Mouse (Mus musculus): ENCODE results near the gene Tpcn2. TPM values are rescaled to one million over a fixed set of nuclear protein-coding genes. Genes with fewer than 3 reads are reported as not detected.

Tpcn2 gene
- polyA plus RNA-seq, 1 experiment from 2014 or later, result 18.6 TPM

DNA sequence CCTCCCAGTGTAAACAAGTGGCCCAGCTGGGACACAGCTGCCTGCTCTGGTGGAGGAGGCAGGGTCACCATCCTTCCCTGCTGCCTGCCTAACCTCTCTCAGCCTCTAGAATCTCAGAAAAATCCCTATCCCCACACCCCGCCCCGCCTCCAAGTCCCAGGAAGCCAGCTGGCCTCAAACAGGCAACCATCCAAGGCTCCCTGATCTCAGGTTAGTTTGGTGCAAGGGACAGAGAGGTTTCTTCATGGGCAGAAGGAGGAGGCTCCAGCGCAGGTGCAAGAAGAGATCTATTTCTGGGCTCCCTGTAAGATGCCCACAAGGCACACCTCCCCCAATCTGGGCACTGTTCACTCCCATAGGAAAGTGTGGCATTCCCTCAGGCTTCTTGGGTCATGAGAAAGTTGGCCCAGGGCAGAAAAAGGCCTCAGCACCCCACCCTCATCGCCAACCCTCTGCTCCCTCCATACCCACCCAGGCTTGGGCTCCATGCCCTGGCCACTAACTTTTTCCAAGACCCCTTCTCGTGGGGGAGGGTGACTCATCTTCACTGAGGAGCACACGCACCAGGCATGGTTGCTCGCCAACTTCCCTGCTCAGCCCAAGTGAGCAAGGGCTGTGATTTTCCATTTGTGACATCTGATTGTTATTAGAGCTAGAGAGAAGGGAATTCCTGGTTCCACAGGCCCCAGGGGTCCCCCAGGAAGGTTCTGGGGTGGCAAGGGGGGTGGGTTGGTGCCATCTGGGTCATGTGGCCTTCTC lies 15.9 kb upstream of the Tpcn2 start:
- in situ Hi-C loops (cut with MboI; ENCODE audit: low pct_unique_long_range_greater_than_20kb), result no loop called here
- DNase-seq (ENCODE audit: low read depth, low spot score) (no peak), ATAC-seq (no peak)
- POLR2A ChIA-PET, result no interaction called here
- CTCF ChIA-PET, result interaction anchor here (1.1 kb wide), 1 partner anchor 11 kb away, joined by 3 read pairs; no protein-coding TSS in a partner anchor
- TF ChIP-seq CTCF (IDR thresholded peaks at IDR 0.05), result no peak
- H3K27me3 ChIP-seq, result no peaks in the 10 kb centered on the region

DNA sequence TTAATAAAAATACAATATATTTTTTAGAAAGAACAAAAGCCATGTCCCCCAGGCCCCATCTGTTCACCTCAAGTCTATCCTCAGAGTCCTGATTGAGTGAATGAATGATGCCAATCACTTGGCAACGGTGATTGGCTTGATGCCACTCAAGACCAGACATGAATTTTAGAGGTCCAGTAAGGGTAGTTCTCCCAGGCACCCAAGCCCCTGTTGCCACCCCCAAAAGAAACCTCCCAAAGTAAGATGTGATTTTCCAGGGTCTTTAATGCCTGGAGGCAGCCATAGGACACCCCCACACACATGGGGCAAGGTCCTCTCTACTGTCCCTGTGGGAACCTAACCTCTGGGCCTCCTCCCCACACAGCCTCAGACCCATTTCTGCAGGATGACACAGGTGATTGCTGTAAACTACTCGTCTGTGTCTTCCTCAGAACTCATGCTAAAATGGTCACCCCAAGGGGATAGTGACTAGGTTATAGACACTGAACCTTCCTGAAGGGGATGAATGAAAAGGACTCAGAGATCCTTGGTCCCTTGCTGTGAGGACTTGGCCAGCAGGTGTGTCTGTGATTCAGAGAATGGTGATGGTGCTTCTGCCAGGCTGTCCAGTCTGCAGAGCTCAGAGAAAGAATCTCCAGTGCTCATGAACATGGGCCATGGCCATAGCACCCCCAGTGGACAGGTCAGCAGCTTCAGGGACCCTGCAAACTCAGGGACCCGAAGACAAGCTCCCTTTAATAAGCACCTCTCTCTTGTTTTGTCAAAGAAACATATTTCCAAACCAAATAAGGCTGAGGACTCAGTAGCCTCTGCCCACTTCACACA lies 15.1 kb upstream of the Tpcn2 start:
- ATAC-seq, result no peak
- no peak for TF ChIP-seq CTCF (IDR thresholded peaks at IDR 0.05)
- CTCF ChIA-PET, result no interaction called here

DNA sequence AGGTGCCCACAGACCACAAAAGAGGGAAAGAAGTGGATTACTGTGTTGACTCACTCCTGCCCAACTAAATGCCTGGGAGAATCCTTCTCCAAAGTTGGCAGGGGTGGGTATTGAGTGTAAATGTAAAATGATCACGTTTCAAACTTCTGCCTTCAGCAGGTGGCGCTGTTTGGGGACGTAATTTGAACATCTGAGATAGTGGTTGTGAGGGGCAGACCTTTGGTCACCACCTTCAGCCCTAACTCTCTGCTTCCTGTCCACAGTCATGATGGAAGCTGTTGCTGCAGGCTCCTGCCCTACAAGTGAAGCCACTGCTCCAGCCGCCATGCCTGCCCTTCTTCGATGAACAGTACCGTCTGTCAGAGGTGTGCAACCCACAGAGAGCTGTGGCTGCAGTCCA lies 10.0 kb upstream of the Tpcn2 start:
- peak; percentile 74 for TF ChIP-seq CTCF (IDR thresholded peaks at IDR 0.05)
- DNase-seq (ENCODE audit: low read depth, low spot score), result no peak
- in situ Hi-C loops (cut with MboI; ENCODE audit: low pct_unique_long_range_greater_than_20kb), result no loop called here

More for the DNA sequence above, 15.1 kb upstream of the Tpcn2 start:
- H3K27me3 ChIP-seq, result no peaks in the 10 kb centered on the region
- POLR2A ChIA-PET, result no interaction called here
- in situ Hi-C loops (cut with MboI; ENCODE audit: low pct_unique_long_range_greater_than_20kb), result no loop called here
- no peak for DNase-seq (ENCODE audit: low read depth, low spot score)

DNA sequence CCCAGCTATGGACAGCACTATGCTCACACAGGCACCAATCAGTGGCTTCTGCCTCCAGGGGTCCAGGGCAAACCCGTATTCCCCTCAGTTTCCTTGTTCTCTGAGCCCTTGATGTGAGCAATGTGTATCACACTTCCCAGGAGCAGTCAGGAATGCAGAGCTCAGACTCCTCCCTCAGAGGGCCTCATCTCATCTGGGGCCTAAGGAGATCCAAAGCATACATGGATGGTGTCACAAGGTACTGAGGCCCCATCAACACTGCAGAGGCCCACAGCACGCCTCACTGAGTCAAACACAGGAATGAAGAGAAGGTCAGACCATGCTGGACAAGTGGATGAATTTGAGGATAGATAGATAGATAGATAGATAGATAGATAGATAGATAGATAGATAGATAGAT lies 8.9 kb upstream of the Tpcn2 start:
- TF ChIP-seq CTCF (IDR thresholded peaks at IDR 0.05), result no peak
- ChIA-PET CTCF (interaction anchor here (1.4 to 2.0 kb wide), 2 partner anchors 9 kb away, joined by 4 to 6 read pairs; partner anchors contain the start of gene Tpcn2), POLR2A (interaction anchor here (0.8 kb wide), 1 partner anchor 41 kb away, joined by 3 read pairs; no protein-coding TSS in a partner anchor)
- H3K27me3 ChIP-seq, result no peaks in the 10 kb centered on the region
- ATAC-seq, result no peak
- in situ Hi-C loops (cut with MboI; ENCODE audit: low pct_unique_long_range_greater_than_20kb), result no loop called here
- DNase-seq (ENCODE audit: low read depth, low spot score), result no peak

More for the DNA sequence above, 10.0 kb upstream of the Tpcn2 start:
- H3K27me3 ChIP-seq, result no peaks in the 10 kb centered on the region
- CTCF ChIA-PET, result interaction anchor here (0.8 to 2.0 kb wide), 6 partner anchors 9 to 41 kb away, joined by 3 to 10 read pairs (median 4); partner anchors contain the start of gene Tpcn2
- POLR2A ChIA-PET, result no interaction called here
- no peak for ATAC-seq

DNA sequence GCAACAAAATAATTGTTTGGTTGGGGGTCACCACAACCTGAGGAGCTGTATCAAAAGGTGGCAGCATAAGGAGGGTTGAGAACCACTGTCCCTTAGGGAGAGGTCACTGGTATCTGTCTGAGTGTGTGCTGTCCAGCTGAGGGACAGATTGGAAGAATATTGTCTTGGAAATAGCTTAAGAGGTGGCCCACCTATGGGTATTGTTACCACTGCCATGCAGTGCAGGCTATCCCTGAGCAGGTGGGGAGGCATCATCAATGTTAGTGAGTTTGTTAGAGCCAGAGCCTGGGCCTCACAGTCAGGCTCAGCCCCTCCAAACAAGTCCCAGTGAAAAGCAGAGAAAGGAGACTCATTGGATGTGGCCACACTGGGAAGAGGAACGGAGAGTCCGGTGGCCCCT lies 8.0 kb upstream of the Tpcn2 start:
- no peak for TF ChIP-seq CTCF (IDR thresholded peaks at IDR 0.05)
- POLR2A ChIA-PET, result no interaction called here
- ATAC-seq (no peak), DNase-seq (ENCODE audit: low read depth, low spot score) (no peak)
- CTCF ChIA-PET, result interaction anchor here (1.2 to 1.4 kb wide), 2 partner anchors 8 to 39 kb away, joined by 4 to 5 read pairs; partner anchors contain the start of gene Tpcn2
- H3K27me3 ChIP-seq, result no peaks in the 10 kb centered on the region
- in situ Hi-C loops (cut with MboI; ENCODE audit: low pct_unique_long_range_greater_than_20kb), result no loop called here

DNA sequence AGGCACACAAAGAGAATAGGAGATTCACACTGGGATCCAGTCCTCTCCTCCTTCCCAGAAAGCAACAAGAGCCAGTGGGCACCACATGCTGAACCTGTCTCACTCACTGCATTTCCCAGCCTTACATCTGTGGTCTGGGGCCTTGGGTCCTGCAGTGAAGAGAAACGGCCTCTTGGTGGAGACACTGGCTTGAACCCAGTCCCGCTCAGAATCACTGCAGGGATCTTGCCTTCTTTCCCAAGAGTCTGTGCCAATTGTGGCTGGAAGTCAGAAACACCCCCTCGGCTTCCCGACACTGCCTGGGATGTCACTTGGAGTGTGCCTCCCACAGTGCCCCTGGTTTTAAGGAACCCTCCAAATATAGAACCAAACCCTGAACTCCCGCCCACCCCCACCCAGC lies 5.5 kb upstream of the Tpcn2 start:
- CTCF ChIA-PET, result interaction anchor here (0.6 to 0.8 kb wide), 2 partner anchors 11 to 51 kb away, joined by 3 read pairs; partner anchors contain the start of gene Mrgprf
- ATAC-seq (peak; percentile 62), DNase-seq (ENCODE audit: low read depth, low spot score) (no peak)

DNA sequence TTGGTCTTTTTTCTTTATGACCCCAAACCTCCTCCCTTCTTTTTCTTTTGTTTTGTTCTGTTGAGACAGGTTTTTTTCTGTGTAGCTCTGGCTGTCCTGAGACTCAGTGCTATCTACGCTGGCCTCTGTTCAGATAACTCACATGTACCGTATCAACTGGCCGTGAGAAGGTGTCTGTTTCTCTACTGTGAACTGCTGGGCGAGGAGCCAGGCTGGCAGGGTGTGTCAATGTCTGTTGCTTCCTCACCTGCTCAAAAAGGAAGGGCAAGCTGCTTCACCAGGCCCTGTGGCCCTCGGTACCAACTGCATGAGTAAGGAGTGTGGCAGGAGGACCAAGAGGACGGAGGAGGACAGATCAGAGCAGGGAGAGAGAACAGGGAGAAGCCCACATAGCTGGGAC lies 3.6 kb upstream of the Tpcn2 start:
- CTCF ChIA-PET, result interaction anchor here (1.7 kb wide), 1 partner anchor 42 kb away, joined by 6 read pairs; no protein-coding TSS in a partner anchor
- POLR2A ChIA-PET, result no interaction called here
- ATAC-seq, result no peak
- in situ Hi-C loops (cut with MboI; ENCODE audit: low pct_unique_long_range_greater_than_20kb), result no loop called here
- DNase-seq (ENCODE audit: low read depth, low spot score), result no peak
- no peaks in the 10 kb centered on the region for H3K27me3 ChIP-seq
- TF ChIP-seq CTCF (IDR thresholded peaks at IDR 0.05), result no peak

More for the DNA sequence above, 5.5 kb upstream of the Tpcn2 start:
- POLR2A ChIA-PET, result interaction anchor here (0.7 kb wide), 1 partner anchor 67 kb away, joined by 4 read pairs; no protein-coding TSS in a partner anchor
- in situ Hi-C loops (cut with MboI; ENCODE audit: low pct_unique_long_range_greater_than_20kb), result no loop called here
- H3K27me3 ChIP-seq, result no peaks in the 10 kb centered on the region
- TF ChIP-seq CTCF (IDR thresholded peaks at IDR 0.05), result peak; percentile 85

DNA sequence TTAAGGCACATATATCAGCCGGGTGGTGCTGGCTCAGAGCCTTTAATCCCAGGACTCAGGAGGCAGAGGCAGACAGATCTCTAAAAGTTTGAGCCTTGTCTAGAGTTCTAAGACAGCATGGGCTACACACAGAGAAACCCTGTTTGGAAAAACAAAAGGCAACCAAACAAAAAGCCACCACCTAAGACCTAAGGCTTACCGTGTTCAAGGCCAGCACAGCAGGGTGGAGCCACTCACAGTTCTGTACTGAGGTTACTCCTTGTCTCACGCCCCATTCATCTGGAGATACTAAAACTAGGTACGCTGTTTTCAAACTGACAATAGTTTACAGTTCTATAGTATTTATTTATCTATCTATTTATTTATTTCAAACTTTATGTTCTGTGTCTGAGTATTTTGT lies 1.7 kb upstream of the Tpcn2 start:
- TF ChIP-seq CTCF (IDR thresholded peaks at IDR 0.05), result no peak
- CTCF ChIA-PET, result interaction anchor here (2.1 kb wide), 1 partner anchor 32 kb away, joined by 9 read pairs; no protein-coding TSS in a partner anchor
- ATAC-seq (no peak), DNase-seq (ENCODE audit: low read depth, low spot score) (no peak)
- in situ Hi-C loops (cut with MboI; ENCODE audit: low pct_unique_long_range_greater_than_20kb), result no loop called here
- H3K27me3 ChIP-seq, result no peaks in the 10 kb centered on the region
- POLR2A ChIA-PET, result no interaction called here

DNA sequence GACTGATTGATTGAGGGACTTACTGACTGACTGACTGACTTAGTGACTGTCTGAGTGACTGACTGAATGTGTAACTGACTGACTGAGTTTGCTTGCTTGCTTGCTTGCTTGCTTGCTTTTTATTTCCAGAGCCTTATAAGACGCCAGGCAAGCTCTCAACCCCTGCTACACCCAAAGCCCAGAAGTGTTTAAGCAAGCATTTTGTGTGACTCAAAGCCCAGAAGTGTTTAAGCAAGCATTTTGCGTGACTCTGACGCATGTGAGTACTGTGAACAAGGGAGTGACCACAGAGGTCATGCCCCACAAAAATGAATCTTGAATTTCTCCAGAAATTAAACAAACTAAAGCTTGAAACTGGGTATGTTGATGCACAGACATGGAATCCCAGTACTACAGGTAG lies 482 bp upstream of the Tpcn2 start:
- in situ Hi-C loops (cut with MboI; ENCODE audit: low pct_unique_long_range_greater_than_20kb), result no loop called here
- ATAC-seq (no peak), DNase-seq (ENCODE audit: low read depth, low spot score) (no peak)
- ChIA-PET POLR2A (interaction anchor here (0.7 to 1.1 kb wide), 2 partner anchors 15 to 44 kb away, joined by 3 read pairs; no protein-coding TSS in a partner anchor), CTCF (interaction anchor here (0.7 to 2.1 kb wide), 9 partner anchors 8 to 55 kb away, joined by 3 to 9 read pairs (median 4); no protein-coding TSS in a partner anchor)
- no peak for TF ChIP-seq CTCF (IDR thresholded peaks at IDR 0.05)
- H3K27me3 ChIP-seq, result no peaks in the 10 kb centered on the region

DNA sequence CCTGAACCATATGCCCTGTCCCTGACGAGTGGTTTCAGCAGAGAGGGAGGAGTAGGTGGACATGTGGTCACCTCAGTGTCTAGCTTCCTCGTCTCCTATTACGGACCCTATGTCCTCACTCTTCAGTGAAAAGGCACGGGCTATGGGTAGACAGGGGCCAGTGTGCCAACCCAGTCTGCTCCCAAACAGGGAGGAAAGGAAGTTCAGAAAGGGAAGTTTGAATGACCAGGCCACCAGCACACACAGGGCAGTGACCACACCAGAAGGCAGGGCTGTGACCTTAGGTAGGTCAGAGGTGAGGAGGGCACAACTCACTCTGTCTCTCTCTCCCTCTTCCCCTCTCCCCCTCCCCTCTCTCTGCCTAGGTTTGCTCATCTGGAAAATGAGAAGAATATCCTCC lies 770 bp downstream of the Tpcn2 start:
- H3K27me3 ChIP-seq, result no peaks in the 10 kb centered on the region
- TF ChIP-seq CTCF (IDR thresholded peaks at IDR 0.05), result no peak
- ChIA-PET POLR2A (no interaction called here), CTCF (interaction anchor here (1.6 to 2.1 kb wide), 2 partner anchors 30 to 50 kb away, joined by 4 to 9 read pairs; no protein-coding TSS in a partner anchor)
- DNase-seq (ENCODE audit: low read depth, low spot score), result no peak
- ATAC-seq, result no peak
- in situ Hi-C loops (cut with MboI; ENCODE audit: low pct_unique_long_range_greater_than_20kb), result no loop called here
